Mouse (Mus musculus): Measurements from ENCODE around the gene Ephb4.

- no peak for TF ChIP-seq POLR2A (IDR thresholded peaks at IDR 0.05; ENCODE audit: insufficient read depth, low read depth, low read length)
- no peak for TF ChIP-seq CTCF (IDR thresholded peaks at IDR 0.05; ENCODE audit: insufficient read depth, low read depth, low read length)
These were observed 44.1 kb upstream of the Ephb4 start for GRCm38 (mm10) chr5:137305822-137306221.

Data from olfactory bulb, adult 2 months (tissue).